Mouse (Mus musculus): ENCODE data around the gene Ftcd.

GRCm38 (mm10) chr10:76636026-76636425 lies 60.6 kb downstream of the Ftcd start:
- no peak for TF ChIP-seq CTCF (IDR thresholded peaks at IDR 0.05; ENCODE audit: low read depth)
- TF ChIP-seq EP300 (optimal IDR thresholded peaks at IDR 0.05), result no peak

Data from stomach, postnatal 0 days (tissue).